Mouse (Mus musculus) myocyte (in vitro differentiated cells): ENCODE results near the gene Dhrs4.

Source experiments
- E2F4 ChIP-seq: IDR thresholded peaks from one replicate; pipeline ENCODE4 v1.6.1; 2011; ENCODE audit warnings: mild to moderate bottlenecking, control low read depth, moderate library complexity; ENCODE audit not compliant: insufficient read depth
- MAX ChIP-seq: IDR thresholded peaks from one replicate; pipeline ENCODE4 v1.6.1; 2011; ENCODE audit warnings: low read depth, mild to moderate bottlenecking, control low read depth
- MYOG ChIP-seq, 3 experiments: IDR thresholded peaks; one replicate each; pipeline ENCODE4 v1.6.1; 2011; ENCODE audit warnings: control low read depth in 2 of 3, low read depth in 2 of 3, mild to moderate bottlenecking in 2 of 3; ENCODE audit not compliant: insufficient read length in 2 of 3, control insufficient read depth in 1 of 3, insufficient read depth in 1 of 3
- POLR2A ChIP-seq: IDR thresholded peaks from one replicate; pipeline ENCODE4 v1.6.1; 2011; ENCODE audit warnings: low read depth, mild to moderate bottlenecking, control low read depth, moderate library complexity; ENCODE audit not compliant: insufficient read length
- TCF12 ChIP-seq: IDR thresholded peaks from one replicate; pipeline ENCODE4 v1.6.1; 2011; ENCODE audit warnings: mild to moderate bottlenecking, control low read depth; ENCODE audit not compliant: poor library complexity, insufficient read depth, severe bottlenecking
- USF1 ChIP-seq: IDR thresholded peaks from one replicate; pipeline ENCODE4 v1.6.1; 2011; ENCODE audit warnings: low read depth, mild to moderate bottlenecking, control low read depth, moderate library complexity

- TF ChIP-seq E2F4, result no peak
- TF ChIP-seq TCF12, result no peak
- no peak for TF ChIP-seq POLR2A
- TF ChIP-seq USF1, result no peak
- TF ChIP-seq MYOG (IDR thresholded peaks at IDR 0.05; ENCODE audit: control insufficient read depth in 1 of 3, insufficient read depth in 1 of 3, insufficient read length in 2 of 3, low read depth in 2 of 3), result no peak
- no peak for TF ChIP-seq MAX
Measured at GRCm38 (mm10) chr14:55505612-55506011, 27.1 kb downstream of the Dhrs4 start.
